Mouse (Mus musculus) neutrophil, adult 5-6 weeks (primary cell): Measurements from ENCODE around the gene Bpifb9b. TPM values are rescaled to one million over a fixed set of nuclear protein-coding genes. Genes with fewer than 3 reads are reported as not detected.

Source experiments
- total RNA-seq: library from RNA; stranded (forward); fragments of 200-1000 nt; gene quantifications from 2 replicates; pipeline ENCODE4 v1.2.3, GENCODE M21; 2017

Bpifb9b gene
- total RNA-seq, 1 experiment from 2014 or later = not detected

Other genes starting within 250 kb of the Bpifb9b start
- gene Bpifa3, start 176.9 kb upstream of the Bpifb9b start, total RNA-seq = not detected in 2 replicates
- not detected in 2 replicates for gene Bpifa1, start 164.3 kb upstream of the Bpifb9b start, total RNA-seq
- gene Bpifa5, start 144.6 kb upstream of the Bpifb9b start, total RNA-seq = not detected in 2 replicates
- gene Bpifb1, start 116.4 kb upstream of the Bpifb9b start, total RNA-seq = not detected in 2 replicates
- not detected in 2 replicates for gene Bpifb5, start 83.5 kb upstream of the Bpifb9b start, total RNA-seq
- gene Bpifb9a, start 49.4 kb upstream of the Bpifb9b start, total RNA-seq = not detected in 2 replicates
- gene Cdk5rap1, start 65.8 kb downstream of the Bpifb9b start, total RNA-seq = 9.8 and 10.1 TPM in 2 replicates
- gene Snta1, start 100.9 kb downstream of the Bpifb9b start, total RNA-seq = 0.86 and 2.4 TPM in 2 replicates
- gene Cbfa2t2, start 129.3 kb downstream of the Bpifb9b start, total RNA-seq = 23.9 and 24.7 TPM in 2 replicates
- gene 1700003F12Rik, start 239.9 kb downstream of the Bpifb9b start, total RNA-seq = 1.2 TPM in 1 of 2 replicates, not detected in the other
- 0.25 TPM in 1 of 2 replicates, not detected in the other for gene Actl10, start 244.5 kb downstream of the Bpifb9b start, total RNA-seq